Mouse (Mus musculus): ENCODE results near the gene Dhx34.

The Dhx34 gene

DNA sequence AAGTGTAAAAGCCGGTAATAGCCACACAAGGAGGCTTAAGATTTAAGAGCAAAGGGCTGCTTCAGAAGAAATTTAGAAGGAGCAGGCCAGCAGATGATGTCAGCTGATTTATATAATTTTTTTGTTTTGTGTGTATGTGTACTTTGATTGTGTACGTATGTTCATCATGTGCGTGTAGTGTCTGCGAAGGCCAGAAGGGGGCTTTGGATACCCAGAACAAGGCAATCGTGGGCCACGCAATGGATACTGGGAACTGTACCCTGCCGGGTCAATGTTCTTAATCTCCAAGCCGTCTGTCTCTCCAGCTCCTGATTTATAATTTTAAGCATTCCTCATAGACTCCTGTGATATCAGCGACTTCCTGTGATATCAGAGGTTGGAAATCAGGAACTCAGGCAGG, 60.5 kb downstream of the Dhx34 start:
- no peak for DNase-seq (ENCODE audit: low read depth)

DNA sequence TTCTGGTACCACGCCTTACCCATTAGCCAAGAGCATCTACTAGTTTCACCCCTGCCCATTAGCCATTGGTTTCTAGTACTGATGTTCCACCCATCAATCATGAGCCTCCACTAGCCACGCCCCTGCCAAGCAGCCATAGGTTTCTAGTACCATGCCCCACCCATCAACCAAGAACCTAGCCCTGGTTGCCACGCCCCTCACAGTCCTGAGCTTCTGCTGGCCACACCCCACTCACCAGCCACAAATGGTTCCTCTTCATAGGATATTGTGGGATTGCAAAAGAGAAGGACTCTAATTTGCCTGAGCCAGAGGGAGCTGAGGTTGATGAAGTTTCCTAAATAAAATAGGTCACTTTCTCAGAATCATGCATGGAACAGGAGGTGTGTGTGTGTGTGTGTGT, 61.1 kb downstream of the Dhx34 start:
- peak; percentile 17 for DNase-seq (ENCODE audit: low read depth)

DNA sequence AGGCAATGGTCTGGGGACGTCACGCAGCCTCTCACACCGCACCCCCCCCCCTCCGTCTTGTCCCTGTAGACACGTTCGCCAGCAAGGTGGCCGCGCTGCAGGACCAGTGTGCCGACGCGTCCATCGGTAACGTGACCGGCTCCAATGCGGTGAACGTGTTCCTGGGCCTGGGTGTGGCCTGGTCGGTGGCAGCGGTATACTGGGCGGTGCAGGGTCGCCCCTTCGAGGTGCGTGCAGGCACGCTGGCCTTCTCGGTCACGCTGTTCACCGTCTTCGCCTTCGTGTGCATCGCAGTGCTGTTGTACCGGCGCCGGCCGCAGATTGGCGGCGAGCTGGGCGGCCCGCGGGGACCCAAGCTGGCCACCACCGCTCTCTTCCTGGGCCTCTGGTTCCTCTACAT, 63.1 kb downstream of the Dhx34 start:
- no peak for DNase-seq (ENCODE audit: low read depth)

DNA sequence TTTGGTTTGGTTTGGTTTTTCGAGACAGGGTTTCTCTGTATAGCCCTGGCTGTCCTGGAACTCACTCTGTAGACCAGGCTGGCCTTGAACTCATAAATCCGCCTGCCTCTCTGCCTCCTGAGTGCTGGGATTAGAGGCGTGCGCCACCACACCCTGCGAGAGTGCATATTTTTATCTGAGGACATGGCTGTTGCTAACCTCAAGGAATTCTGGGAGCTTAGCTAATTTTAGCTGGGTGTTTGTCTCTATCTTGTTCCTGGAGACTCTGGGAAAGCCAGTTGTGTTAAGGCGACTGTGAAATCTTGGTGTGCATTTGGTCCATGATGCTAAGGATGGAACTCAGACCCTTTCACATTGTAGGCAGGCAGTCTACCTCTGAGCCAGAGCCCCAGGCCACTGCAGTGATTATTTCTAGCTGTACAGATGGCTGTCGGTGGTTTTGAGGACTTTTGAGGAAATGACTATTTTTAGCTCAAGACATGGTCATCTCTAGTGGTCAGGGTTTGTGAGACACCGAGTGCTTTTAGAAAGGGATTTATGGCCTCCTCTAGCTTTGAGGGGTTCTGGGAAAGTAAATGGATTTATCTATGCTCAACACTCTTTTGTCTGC, 65.6 kb downstream of the Dhx34 start:
- no peak for DNase-seq (ENCODE audit: low read depth)

DNA sequence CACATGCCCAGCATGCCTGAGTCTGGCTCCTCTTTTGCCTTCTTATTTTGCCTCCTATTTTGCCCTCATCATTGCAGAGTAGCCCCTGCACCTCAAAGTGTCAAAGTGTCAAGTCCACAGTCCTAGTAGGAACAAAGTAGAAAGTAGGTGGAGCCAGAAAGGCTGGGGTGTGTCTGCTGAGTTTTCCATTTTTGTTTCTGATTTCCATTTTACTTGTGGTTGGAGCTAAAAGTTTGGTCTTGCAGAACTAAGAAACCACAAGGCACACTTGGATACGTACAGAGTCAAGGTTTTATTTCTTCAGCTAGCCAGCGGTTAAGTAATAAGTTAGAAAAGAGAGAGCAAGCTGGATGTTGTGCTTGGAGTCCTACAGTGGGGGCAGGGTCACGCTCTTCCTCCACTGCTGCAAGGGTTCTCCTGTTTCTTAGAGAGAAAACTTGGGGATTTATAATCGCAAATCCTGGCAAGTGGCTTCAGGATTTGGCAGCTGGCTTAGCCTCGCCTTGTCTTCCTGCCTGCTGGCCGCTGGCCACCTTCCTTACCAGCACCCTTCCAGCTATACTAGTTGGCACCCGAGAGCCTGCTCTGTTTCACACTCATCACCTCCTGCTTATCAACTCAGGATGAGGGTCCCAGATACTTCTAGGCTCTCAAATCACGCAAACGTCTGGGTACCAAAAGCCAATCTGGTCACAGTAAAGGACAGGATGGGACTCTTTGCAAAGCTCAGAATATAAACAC, 66.5 kb downstream of the Dhx34 start:
- no peak for DNase-seq (ENCODE audit: low read depth)

DNA sequence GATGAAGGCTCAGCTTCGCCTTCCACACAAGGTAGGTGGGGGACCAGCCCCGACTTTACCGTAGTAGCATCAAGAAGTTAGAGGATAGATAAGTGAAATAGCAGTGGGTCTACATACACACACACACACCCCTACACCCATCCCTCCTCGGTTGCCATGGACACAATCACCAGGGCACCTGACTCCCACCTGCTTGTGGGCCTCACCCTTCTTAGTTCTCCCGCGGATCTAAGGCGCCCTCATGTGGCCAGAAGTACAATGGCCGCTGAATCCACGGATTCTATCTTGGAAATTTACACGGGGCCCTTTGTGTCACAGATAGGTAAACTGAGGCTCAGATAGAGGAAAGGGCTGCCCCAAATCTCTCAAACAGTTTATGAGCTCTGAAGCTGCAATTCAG, 68.3 kb downstream of the Dhx34 start:
- peak; percentile 28 for DNase-seq (ENCODE audit: low read depth)

DNA sequence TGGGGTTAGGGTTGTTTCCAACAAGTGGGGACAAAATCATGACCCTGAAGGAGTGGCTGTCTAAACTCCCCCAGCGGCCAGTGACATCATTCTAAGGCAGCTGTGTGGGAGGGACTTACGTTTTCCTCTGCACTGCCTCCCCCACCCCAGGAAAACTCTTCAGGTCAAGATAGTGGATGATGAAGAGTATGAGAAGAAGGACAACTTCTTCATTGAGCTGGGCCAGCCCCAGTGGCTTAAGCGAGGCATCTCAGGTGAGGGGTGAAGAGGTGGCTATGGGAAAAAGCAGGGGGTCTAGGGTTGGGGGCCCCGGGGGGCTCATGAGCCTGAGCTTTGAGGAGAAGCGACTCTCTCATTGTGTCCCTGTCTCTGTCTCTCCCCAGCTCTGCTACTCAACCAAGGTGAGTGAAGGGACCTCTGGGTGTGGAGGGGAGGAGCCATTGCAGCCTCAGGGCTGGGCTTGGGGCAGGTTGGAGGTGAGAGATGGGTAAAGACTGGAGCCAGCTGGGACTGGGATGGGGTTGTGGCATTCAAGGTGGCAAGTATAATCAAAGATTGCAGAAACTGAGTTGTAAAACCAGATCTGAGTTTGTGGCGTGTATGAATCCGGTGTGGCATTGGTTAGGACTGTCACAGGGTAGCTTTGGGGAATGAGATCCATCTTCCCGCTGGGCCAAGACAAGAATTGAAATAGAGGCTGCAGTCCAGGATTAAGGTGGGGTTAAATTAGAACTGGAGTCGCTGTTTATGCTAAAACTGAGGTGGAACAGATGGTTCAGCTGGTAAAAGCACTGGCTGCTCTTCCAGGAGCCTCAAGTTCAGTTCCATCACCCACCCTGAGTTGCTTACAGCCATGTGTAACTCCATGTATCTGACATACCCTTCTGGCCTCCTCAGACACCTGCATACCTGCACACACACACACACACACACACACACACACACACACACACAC, 71.4 kb downstream of the Dhx34 start:
- DNase-seq (ENCODE audit: low read depth), result no peak

DNA sequence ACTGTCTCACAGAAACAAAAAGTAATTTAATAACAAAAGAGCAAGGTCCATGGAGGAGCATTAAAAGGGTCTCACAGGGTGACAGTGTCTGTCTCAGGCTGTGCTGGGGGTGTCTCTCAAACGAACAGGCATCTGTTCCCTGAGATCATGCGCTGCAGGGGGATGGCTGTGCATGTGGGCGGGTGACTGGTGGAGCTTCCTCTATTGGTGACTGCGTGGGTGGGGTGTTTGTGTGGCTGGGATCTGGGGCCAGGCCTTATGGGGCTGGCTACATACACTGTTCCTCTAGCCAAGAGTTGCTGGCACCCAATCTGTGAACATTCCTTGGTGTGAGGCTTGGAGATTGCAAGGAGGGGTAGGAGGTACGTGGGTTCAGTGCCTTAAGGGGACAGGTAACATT, 72.6 kb downstream of the Dhx34 start:
- no peak for DNase-seq (ENCODE audit: low read depth)

DNA sequence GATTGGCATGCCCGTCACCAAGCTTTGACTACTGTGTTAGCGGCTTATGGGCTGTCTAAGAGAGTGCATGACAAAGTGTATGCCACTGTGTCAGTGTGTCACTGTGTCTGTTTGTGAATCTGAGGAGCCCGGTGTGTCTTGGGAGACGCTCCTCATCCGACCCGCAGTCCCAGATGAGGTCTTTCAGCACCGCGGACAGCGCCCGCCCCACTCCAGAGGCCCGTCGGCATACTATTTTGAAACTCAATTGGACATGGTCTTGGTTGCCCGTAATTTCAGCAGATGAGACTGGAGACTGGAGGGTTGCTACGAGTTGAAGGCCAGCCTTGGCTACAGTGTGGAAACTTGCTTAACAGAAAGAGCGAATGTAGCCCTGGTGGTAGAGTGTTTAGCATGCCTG, 74.2 kb downstream of the Dhx34 start:
- DNase-seq (ENCODE audit: low read depth), result peak; percentile 46
